Mouse (Mus musculus): ENCODE measurements around the gene Ccdc71.

Gene Ccdc71

DNA sequence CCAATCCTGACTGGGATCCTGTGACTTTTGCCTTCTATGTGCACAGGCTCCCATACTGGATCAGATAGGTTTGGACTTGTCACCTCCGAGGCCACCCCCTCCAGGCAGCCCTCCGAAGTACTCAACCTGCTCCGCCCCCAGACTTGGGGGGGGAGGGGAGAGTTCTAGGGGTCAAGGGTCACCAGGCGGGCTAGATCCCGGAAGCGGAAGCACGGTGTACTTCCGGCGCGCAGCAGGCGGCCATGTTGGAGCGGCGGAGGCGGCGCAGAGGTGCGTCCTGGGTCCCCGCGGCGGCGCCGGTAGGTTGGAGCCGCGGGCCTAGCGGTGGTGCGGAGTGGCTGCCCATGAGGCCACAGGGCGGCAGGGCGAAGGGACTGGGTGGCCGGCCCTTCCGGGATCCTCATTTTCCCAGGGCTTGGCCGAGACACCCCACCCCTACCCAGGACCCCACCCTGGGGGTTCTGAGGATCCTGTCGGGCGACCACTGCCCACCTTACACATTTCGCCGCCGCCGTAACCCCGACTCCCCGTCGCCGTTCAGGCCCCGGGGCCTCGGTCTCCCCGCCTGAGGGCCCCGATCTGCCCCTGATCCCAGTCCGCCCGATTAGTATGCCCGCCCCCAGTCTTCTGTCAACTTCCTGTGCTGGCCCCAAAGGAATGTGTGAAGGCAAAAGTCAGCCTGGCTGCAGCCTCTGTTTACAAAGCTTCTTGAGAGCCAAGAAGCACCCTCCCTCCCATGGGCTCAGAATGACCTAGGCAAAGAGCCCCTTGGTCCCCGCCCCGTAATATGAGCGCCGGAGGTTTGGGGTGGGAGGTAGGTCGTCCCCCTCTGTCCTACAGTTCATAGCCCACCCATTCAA is at the start of gene Ccdc71:
Gene Ccdc71 (plus strand): TSS at position 209 of the 860 bp plus-strand sequence.
- DNase-seq (ENCODE audit: low read depth, low spot score), result peak; percentile 62

DNA sequence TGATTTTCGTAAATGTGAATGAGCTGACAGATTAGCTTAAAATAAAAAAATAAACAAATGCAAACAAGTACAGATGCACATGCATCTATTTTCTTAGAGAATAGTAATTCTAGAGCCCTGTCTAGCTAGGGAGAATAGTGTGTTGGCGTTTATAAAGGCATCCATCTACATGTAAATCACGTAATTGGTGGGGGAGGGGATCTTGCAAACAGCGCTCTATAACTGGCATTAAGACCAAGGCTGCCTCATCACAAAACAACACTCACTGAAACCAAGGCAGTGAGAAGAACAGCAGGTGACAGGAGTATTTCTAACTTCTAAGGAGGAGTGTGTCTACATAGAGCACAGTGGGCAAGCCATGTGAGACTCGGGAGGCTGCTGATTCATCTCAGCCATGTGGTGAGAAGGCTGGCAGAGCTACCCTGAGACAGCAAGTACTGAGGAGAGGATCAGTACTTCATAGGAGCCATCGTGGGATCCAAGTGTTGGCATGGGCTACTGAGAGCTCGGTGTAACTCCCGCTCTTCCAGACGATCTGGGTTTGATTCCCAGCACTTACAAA is 48.9 kb upstream of the Ccdc71 start:
- no peak for DNase-seq (ENCODE audit: low read depth, low spot score)

DNA sequence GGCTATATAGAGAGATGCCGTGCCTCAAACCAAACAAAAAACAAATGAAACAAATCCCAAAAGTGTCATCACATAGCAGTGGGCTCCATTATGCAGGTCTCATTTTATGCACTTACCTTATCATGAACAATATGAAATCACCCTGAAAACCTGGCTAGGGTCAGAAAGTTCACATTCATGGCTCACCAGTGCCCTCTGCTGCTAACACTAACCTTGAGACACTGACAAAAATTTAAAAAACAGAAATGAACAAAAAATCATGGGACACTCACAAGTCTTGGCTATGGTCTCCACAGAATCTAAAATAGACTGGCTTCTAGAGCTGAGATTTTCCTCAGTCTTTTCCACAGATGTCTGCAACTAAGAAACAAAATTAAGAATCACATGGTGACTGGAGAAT is 48.1 kb upstream of the Ccdc71 start:
- DNase-seq (ENCODE audit: low read depth, low spot score), result peak; percentile 4

DNA sequence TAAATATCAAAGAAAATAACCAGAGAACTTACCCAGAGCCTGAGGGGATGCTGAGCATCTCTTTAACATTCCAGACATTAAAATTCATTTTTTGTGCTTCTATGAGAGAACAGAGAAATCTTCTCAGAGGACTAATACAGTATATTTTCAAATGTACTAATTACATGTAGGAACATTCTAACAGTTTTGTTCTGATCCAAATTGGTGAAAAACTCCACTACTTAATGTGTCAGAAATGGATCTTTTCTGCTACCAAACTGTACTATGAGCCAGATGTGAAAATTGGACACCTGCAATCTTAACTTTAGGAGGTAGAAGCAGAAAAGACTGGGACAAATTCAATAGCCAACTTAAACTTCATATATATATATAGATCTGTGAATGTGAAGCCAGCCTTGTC is 31.9 kb upstream of the Ccdc71 start, which contains the start of gene Ccdc36:
Gene Ccdc36 (minus strand): TSS at position 101 of the 400 bp plus-strand sequence.
- DNase-seq (ENCODE audit: low read depth, low spot score), result no peak

DNA sequence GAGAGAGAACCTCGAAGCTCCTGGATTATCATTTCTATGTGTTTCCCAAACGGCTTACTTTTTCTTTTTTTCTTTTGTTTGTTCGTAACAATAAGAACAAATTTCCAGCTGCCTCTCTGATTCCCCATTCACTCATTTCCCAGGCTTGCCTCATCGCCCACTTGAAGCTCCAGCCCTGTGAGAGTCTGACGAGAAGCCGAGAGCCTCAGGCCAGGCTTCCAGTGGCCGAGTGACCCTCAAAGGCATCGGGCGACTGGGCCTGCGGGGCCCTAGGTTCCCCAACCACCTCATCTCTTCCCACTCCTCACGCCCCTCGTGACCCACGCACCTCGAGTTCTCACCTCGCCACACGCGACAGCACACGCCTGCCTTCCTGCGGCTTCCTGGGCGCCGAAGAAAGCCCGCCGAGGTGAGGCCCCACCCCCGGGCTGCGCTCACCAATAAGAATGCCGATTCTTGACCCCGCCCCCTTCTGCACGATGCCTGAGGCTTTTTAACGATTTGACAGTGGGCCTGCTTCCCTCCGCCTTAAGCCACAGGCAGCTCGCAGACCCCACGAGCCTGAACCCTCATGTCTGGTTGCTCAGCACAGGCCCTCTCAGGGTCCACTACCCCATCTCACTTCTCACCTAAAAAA is 28.8 kb upstream of the Ccdc71 start:
- peak; percentile 20 for DNase-seq (ENCODE audit: low read depth, low spot score)

DNA sequence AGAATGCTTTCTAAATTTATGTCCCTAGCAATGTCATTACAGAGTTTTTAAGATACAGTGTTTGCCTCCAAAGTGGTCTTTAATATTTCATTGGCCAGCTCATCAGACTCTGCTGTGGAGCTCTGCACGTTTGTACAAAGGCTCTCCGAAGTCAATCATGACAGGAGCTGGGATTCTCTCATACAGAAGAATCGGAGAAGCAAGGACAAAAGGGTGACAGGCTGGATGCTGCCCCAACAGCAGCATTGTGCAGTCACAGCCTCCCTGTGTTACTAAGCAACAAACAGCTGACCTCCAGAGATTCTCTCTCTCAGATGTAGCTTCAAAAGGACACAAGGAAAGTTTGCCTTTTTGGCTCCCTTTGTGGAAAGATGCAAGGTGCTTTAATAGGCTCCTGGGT is 24.1 kb upstream of the Ccdc71 start, which contains the start of gene BC048562:
Gene BC048562 (plus strand): TSS at position 301 of the 400 bp plus-strand sequence.
- no peak for DNase-seq (ENCODE audit: low read depth, low spot score)

DNA sequence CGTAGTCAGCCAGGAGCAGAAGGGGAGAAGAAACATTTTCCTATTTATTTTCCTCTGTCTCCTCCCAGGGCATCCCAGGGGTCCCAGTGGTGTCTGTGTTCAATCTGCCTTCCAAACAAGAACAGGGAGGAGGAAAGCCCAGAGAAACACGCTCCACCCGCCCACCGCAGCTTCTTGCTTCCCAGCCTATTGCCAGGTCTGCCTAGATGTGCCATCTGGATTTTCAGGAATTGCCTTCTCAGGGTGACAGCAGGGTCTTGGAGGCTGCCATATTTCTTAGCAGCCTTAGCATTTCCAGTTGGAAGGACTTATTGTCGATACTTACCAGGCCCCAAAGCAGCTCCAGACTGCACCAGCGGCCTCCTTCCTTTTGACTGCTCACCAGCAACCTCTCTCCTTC is 21.2 kb upstream of the Ccdc71 start:
- no peak for DNase-seq (ENCODE audit: low read depth, low spot score)

DNA sequence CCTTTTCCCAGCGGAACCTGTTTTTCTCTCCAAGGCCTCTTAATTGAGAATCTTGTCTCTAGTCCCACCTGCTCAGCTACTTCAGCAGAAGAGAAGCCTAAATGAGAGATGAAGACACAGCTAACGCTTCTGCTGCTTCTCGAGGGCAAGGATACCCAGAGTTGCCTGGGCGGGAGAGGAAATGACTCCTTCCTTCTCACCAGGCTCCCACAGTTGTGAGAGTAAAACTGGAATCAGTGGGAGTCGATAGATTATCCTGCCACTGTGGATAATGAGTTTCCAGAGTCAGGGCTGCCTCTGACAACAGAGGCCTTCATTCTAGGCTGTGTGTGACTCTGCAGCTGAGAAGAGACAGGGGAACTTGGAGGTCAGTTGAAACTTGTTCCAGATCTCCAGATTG is 19.8 kb upstream of the Ccdc71 start:
- DNase-seq (ENCODE audit: low read depth, low spot score), result no peak

DNA sequence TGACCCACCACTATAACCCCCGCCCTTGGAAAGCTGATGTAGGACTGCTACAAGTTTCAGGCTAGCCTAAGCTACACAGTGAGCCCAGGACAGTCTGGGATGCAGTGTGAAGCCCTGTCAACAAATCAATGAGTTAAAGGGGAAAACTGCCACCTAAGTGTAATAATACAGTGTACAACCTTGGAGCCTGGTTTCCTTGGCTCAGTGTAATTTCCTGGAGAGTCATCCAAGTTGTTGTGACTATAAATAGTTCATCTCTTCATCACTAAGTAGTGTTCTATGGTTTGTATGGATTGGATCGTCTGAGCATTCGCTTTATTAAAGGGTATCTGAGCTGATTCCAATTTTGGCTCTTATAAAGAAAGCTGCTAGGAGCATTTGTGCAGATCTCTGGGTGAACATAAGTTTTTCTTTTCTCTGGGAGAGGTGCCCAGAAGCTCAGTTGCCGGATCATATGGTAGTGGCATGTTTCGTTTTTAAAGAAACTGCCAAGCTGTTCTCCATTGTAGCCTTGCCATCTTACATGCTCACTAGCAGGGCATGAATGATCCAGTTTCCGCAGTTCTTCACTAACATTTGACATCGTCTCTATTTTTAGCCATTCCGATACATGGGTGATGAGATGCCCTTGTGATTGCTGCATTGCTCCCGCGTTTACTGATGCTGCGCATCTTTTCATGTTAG is 18.9 kb upstream of the Ccdc71 start:
- DNase-seq (ENCODE audit: low read depth, low spot score), result no peak

DNA sequence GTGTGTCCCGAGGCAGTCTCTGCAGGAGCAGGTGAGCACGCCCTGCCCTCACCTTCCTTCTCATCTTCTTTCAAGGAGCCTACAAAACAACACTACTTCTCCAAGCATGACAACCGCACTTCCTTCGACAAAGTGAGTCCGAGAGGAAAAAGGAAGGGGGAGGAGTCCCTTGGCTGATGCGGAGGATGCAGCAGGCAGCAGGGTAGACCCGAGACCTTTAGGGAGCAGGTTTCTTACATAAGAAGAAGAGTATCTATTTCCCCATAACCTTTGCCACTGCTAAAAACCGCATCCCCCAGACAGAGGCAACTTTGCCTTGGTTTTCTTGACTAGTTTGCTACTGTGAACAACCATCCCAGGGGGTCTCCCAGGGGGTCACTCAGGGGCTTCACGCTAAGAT is 15.2 kb upstream of the Ccdc71 start:
- no peak for DNase-seq (ENCODE audit: low read depth, low spot score)

DNA sequence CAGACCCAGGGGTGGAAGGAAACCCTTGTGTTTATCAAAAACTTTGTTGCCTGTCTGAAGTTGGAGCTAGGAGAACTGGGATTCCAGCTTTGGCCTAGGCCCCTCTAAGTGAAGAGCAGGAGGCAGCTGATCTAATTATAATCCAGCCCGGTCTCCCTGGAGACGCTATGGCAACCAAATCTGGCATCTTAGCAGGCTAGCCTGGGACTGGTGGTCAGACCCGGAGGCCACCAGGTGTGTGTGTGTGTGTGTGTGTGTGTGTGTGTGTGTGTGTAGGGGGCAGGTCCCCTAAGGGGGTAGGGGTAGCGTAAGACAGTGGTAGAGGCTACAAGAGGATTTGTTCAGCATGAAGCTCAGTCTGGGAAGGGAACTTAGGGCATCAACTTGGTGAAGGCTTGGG is 10.5 kb upstream of the Ccdc71 start:
- no peak for DNase-seq (ENCODE audit: low read depth, low spot score)

DNA sequence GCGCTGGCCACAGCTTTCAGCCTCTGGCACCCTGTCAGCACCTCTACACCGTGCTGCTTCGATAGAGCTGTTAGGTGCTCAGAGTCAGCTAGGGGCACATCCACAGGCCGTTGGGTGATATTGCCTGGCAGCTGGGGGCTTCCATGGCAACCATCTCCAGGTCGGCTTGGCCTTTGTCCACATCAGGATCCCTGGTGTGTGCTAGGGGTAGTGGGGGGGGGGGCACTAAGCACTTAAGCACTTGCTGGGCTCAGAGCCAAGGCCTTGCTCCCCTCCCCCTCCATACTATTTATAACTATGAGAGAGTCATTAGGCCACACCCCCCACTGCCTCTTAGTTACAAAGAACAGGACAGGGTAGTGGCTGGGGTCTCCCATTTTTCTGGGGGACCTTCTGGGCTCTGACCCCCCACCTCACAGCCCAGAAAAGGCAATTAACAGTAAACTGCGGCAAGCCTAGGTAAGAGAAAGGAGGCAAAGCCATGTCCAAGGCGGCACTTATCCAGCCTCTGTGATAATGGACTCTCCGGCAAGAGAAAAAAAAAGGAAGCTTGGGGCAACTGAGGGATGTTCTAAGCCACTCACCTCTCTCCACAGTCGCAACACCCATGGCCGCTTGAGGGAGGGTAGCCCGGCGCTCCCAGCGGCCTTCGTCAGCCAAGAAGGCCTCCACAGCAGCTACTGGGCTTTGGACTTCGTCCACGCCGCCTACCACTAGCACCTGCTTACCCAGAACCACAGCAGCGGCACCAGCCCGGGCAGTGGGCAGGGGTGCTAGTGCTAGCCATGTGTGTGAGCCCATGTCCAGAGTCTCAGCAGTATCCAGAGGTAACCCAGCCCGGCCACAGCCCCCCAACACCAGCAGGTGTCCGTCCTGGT is 9.8 kb upstream of the Ccdc71 start:
- no peak for DNase-seq (ENCODE audit: low read depth, low spot score)

DNA sequence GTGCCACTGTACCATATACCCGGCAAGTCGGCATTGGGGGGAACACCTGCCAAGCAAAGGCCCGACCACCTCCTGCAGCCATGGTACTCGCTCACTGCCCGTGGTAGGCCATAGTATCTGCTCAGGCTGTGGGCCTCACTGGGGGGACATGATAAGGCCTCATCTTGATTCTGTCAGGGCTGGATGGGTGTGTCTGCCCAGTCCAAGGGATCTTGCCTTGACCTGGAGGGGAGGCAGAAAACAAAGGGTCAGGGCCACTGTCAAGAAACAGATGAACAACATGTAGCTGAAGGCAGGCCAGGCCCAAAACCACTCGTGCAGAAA is 9.2 kb upstream of the Ccdc71 start:
- peak; percentile 22 for DNase-seq (ENCODE audit: low read depth, low spot score)

DNA sequence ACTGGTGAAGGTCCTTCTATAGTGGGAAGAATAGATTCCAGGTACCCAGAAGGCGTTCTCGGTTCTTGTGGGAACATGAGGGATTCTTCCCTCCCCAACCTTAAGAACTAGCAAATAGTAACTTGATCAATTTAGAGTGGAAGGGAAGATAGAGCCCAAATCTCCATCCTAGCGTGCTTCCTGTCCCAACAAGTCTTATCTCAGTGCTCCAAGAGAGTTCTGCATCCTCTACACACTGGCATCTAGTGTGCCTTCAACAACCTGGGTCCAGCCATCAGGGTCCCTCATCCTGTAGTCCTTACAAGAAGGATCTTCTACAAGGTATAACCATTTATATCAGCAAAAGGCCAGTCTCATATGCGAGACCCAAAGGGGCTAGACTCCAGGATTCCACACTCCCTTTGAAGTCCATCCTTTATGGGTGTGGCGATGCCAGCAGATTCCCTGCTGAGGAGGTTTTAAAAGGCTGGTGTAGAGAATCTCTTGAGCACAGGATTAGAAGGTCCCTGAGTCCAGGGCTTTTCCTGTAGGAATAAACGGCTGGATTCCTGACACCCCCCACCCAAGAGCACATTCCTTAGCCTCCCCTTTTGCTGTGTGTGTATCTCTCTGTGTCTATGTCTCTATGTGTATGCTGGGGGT is 8.7 kb upstream of the Ccdc71 start:
- peak; percentile 29 for DNase-seq (ENCODE audit: low read depth, low spot score)

DNA sequence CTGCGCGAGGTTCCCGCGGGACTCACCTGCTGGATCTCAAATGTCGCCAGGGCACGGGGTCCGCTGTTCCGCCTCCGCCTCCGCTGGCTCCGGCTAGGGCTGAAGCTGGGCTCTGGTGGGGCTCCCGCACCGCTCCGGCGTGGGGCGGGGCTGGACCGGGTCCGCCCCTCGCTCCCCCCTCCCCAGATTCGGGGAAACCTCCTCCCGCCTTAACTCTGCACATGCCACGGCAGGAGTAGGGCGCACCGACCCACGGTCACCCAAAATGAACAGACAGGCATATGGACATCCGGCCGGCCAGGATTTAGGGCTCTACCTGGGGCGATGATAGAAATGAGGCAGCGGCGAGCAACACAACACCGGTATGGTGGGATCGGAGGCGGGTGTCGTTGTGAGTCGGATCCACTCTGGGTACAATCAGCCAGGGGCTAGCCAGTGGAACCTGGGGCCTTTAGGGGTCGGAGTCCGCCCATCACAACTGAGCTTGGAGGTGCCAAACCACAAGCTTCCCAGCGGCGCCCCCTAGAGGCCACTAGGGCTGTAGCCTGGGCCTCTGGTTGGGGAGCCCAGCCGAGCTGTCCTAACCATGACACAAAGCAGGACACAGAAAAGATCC is 7.9 kb upstream of the Ccdc71 start:
- peak; percentile 82 for DNase-seq (ENCODE audit: low read depth, low spot score)

DNA sequence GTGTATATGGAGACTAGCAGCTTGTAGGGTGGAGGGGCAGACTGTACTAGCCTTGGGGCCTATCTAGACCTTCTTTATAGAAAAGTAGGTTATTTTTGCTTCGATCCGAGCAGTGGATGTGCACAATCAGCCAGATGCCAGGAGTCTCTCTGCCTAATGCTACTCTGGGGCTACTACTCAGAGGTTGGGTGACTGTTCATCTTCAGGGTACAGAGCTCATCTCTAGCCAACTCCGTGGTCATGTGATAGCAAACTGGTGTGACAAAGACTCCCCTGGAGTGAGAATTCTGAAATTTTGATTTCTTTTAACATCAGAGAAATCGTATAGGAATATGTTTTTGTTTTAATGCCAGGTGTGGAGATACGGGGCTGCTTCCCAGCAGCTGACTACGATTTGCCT is 7.4 kb upstream of the Ccdc71 start:
- no peak for DNase-seq (ENCODE audit: low read depth, low spot score)

DNA sequence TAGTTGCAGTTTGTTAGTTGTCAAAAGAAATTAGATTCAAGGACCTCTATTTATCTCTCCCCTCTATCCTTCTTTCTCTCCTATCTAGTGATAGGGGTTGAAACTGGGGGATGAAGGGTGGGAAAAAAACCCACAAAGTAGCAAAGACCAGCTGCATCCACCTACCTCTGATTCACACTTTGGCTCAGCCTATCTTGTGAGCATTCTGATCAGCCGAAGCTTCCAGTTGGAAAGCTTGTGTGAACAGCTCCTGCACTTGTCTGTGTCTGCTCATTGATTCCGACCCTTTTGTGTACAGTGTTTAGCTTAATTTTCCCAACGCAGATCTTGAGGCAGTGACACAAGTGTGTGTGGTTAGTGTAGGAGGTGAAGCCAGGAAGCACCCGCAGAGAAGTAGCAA is 6.9 kb upstream of the Ccdc71 start:
- DNase-seq (ENCODE audit: low read depth, low spot score), result no peak

DNA sequence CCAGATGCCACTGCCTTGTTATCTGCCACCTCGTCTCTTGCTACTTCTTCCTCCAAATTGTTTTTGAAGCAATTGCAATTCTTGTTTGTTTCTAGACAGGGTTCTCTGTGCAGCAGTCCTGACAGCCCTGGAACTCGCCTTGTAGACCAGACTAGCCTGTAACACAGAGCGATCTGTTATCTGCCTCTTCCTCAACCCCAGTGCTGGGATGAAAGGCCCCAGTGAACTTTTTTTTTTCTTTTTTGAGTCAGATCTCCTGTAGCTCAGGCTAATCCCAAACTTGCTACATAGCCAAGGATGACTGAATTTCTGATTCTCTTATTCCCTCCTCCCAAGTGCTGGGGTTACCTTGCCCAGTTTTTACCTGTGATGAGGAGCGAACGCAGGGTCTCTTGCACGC is 5.9 kb upstream of the Ccdc71 start:
- no peak for DNase-seq (ENCODE audit: low read depth, low spot score)

DNA sequence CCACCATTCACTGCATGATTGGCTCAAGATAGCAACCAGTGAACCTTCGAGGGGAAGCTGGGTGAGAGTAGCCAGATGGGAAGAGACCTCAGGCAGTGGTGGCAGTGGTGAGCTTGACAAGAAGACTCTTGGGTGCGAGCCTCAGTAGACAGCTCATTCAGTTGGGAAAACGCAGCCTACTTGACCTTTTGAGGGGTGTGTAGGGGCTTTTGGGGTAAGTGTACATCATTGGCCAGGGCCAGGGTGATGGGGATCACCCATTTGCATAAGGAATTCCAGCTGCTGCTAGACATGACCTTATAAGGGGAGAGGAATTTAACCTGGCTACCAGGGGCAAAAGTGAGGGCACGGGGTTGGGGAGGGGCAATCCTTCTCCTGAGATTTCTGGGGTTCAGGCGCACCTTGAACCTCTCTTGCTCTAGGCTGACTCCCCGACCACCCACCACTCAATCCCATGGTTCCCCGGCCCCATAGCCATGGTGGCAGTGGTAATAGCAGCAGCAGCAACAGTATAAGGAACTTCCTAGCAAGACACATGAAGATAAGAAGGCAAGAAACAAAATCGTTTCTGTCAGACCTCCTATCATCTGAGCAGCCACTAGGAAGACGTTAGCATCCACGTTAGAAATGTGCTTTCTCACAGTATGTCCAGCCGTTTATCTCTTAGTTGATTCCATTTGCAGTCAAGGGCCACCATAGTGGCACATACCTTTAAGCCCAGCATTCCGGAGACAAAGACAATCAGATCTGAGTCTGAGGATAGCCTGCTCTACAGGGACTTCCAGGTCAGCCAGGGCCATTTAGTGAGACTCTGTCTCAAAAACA is 4.4 kb upstream of the Ccdc71 start:
- no peak for DNase-seq (ENCODE audit: low read depth, low spot score)

All from c-Kit-negative CD71-positive TER-119-positive erythroid progenitor cells, embryonic 14.5 days (primary cell).